Mouse (Mus musculus): ENCODE measurements around the gene Ric8a. TPM values are rescaled to one million over a fixed set of nuclear protein-coding genes. Genes with fewer than 3 reads are reported as not detected.

The Ric8a gene
- polyA plus RNA-seq, 1 experiment from 2014 or later: 110 TPM

DNA sequence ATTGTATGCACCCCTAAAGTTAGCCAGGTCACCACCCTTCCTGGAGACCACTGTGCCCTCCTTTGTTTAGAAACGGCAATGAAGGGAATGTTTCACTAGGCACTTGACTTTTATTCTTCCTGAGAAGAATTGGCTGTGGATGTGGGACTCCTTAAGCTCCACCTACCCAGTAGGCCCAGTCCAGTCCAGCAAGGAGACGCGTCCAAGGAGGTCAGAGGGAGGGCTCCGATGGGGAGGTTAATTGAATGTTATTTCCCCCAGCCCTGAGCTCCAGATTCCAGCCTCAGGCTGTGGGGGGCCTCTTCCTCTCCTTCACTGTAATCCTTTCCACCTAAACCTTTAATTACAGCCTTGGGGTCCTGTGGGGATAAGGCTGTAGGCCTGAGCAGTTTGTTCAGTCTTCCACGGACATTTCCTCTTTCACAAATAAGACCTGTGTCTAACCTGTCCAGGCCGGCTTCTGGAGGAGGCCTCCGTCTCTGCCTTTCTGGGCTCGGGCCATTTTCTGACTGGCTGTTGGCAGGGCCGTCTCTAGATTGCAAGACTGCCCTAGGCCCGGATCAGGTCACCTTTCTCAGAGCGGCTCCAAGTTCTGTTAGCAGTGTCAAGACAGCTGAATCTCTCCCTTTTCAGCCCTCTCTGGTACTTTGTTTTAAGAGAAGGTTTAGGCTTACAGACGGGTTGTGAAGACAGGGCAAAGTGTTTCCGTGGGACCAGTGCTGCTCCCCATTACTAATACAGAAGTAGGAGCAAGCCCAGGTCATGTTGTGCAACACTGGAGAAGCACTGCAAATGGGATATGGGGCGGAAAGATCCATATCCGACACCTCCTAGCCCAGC is 45.5 kb downstream of the Ric8a start:
- Histone ChIP-seq H3K9me3 (no peaks in the 10 kb centered on the region), H3K36me3 (replicated peaks) (peaks cover 14% of the 10 kb centered on the region), H3K4me3 (no peak overlapping the region), H3K27me3 (replicated peaks) (no peaks in the 10 kb centered on the region), H3K9ac (no peak overlapping the region), H3K27ac (no peak overlapping the region), H3K4me2 (no peak overlapping the region), H3K4me1 (no peaks in the 10 kb centered on the region)
- ATAC-seq (replicated peaks): no peak
- WGBS: 77% methylated on average over 15 of the region's 15 CpGs

DNA sequence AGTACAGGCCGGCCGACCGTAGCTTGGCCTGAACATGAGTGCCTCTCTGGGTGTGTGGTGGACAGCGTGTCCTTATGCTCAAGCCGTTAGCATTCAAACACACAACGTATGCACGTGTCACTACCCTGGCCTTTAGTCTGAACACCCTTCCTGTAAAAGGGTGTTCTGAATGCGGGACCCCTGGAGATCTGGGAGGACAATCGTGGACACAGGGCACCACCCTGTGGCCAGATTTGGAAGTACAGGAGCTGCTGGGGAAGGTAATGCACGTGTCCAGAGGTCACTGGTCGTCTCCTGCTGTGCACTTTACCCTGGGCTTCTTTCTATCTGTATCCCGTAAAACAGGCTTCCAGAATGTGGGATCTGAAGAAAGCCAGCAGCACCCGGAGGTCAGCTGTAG is 46.5 kb downstream of the Ric8a start:
- Histone ChIP-seq H3K27ac (no peak overlapping the region), H3K27me3 (replicated peaks) (no peaks in the 10 kb centered on the region), H3K4me3 (no peak overlapping the region), H3K9ac (no peak overlapping the region), H3K36me3 (replicated peaks) (peaks cover 9% of the 10 kb centered on the region; the same call in 1 of the 2 replicates), H3K9me3 (no peaks in the 10 kb centered on the region), H3K4me1 (no peaks in the 10 kb centered on the region), H3K4me2 (no peak overlapping the region)
- 24% methylated on average over 13 of the region's 13 CpGs for WGBS
- ATAC-seq (replicated peaks): peak; percentile 50; the same call in 1 of the 2 replicates

DNA sequence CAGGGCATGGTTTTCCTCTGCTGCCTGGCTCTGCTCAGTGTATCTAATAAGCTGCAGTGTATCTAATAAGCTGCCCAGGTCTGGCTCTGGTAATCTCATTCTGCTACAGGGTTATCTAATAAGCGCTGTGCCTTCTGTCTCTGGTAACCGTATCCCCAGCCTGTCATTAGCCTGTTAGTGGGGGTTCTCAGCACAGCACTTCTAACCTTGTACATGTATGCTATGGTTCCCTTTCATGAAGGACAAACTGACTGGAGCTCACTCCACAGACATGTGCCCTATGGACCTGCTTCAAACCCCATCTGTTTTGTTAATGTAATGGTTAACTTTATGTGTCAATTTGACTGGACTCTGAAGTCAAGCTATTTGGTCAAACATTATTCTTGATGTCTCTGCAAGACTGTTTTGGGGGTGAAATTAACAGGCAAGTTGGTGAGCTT is 48.9 kb downstream of the Ric8a start:
- Histone ChIP-seq H3K9ac (no peak overlapping the region), H3K4me2 (no peak overlapping the region), H3K4me1 (peaks cover 4% of the 10 kb centered on the region), H3K27me3 (replicated peaks) (no peaks in the 10 kb centered on the region), H3K27ac (no peak overlapping the region), H3K9me3 (no peaks in the 10 kb centered on the region), H3K4me3 (no peak overlapping the region), H3K36me3 (replicated peaks) (no peaks in the 10 kb centered on the region)
- 84% methylated on average over 2 of the region's 2 CpGs for WGBS
- no peak for ATAC-seq (replicated peaks)

GRCm38 (mm10) chr7:140907131-140907530 is 50.4 kb downstream of the Ric8a start:
- no peak overlapping the region for H3K4me3 ChIP-seq
- no peak for ATAC-seq (replicated peaks)
- H3K9ac ChIP-seq: no peak overlapping the region; the same call in 1 of the 2 replicates
- no peaks in the 10 kb centered on the region for H3K9me3 ChIP-seq
- H3K4me1 ChIP-seq: peaks cover 4% of the 10 kb centered on the region
- no peak overlapping the region for H3K27ac ChIP-seq
- no peaks in the 10 kb centered on the region for H3K36me3 ChIP-seq (replicated peaks)
- no peak overlapping the region for H3K4me2 ChIP-seq
- 88% methylated on average over 13 of the region's 13 CpGs for WGBS
- no peaks in the 10 kb centered on the region for H3K27me3 ChIP-seq (replicated peaks)

DNA sequence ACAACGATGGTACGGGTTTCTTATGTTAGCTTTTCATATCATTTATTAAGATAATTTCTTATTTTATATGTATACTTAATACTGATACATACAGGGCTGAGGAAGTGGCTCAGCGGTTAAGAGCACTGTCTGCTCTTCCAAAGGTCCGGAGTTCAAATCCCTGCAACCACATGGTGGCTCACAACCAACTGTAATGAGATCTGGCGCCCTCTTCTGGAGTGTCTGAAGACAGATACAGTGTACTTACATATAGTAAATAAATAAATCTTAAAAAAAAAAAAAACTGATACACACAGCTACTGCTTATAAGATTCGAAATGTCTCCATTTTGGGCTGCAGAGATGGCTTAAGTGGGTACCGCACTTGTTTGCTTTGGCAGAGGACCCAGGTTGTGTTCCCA is 50.9 kb downstream of the Ric8a start:
- no peak overlapping the region for H3K4me3 ChIP-seq
- ATAC-seq (replicated peaks): no peak
- no peaks in the 10 kb centered on the region for H3K36me3 ChIP-seq (replicated peaks)
- H3K4me2 ChIP-seq: no peak overlapping the region
- H3K27me3 ChIP-seq (replicated peaks): no peaks in the 10 kb centered on the region
- no peak overlapping the region for H3K27ac ChIP-seq
- peaks cover 4% of the 10 kb centered on the region for H3K4me1 ChIP-seq
- H3K9ac ChIP-seq: no peak overlapping the region
- H3K9me3 ChIP-seq: no peaks in the 10 kb centered on the region
- WGBS: 84% methylated on average over 7 of the region's 7 CpGs

DNA sequence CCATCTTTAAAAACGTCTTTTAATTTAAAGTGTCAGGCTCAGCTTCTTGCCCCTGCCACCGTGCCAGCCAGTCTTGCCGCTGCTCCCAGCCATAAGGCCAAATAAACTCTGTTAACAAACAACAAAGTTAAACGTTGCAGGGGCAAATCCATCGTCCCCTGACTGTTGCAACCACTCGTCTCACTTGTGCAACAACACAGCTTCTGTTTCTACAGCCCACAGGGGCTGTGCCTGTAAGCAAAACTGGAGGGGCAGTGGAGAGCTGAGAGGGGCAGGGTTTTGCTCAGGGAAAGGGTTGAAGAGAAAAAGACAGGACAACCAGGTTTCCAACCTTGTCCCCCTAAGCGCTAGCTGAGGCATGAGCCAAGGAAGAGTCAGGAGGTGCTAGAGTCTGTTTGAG is 51.4 kb downstream of the Ric8a start:
- no peak for ATAC-seq (replicated peaks)
- Histone ChIP-seq H3K36me3 (replicated peaks) (no peaks in the 10 kb centered on the region), H3K27ac (no peak overlapping the region), H3K4me1 (peaks cover 4% of the 10 kb centered on the region), H3K9me3 (no peaks in the 10 kb centered on the region), H3K4me2 (no peak overlapping the region), H3K4me3 (no peak overlapping the region), H3K27me3 (replicated peaks) (no peaks in the 10 kb centered on the region), H3K9ac (no peak overlapping the region)
- 53% methylated on average over 7 of the region's 7 CpGs for WGBS

- 2% methylated on average over 19 of the region's 19 CpGs for WGBS
- Histone ChIP-seq H3K4me1 (peaks cover 4% of the 10 kb centered on the region), H3K4me2 (peak overlapping the region; percentile 75), H3K9ac (no peak overlapping the region; the same call in 1 of the 2 replicates), H3K4me3 (peak overlapping the region; percentile 36), H3K36me3 (replicated peaks) (no peaks in the 10 kb centered on the region), H3K9me3 (no peaks in the 10 kb centered on the region), H3K27me3 (replicated peaks) (no peaks in the 10 kb centered on the region), H3K27ac (no peak overlapping the region)
- peak; percentile 79 for ATAC-seq (replicated peaks)
These were observed 51.9 kb downstream of the Ric8a start for GRCm38 (mm10) chr7:140908634-140909107.

DNA sequence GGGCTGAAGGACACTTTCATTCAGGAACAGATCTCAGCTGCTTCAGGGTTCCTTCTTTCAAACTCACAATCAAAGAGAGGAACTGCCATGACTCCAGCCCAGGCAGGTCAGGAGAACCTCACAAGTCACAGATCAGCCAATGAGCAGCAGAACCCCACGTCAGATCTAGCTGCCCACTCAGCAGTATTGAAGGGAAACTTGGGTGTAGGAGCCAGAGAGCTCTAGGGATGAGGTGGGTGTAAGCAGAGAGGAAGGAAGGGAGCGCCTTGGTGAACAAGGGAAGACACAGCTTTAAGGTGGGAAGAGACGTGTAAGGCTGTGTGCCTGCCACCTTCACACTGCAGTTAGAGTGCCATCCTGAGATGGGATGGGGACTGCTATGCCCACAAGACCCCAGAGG is 55.5 kb downstream of the Ric8a start:
- WGBS: 67% methylated on average over 3 of the region's 3 CpGs
- Histone ChIP-seq H3K36me3 (replicated peaks) (no peaks in the 10 kb centered on the region), H3K4me1 (peaks cover 4% of the 10 kb centered on the region), H3K27me3 (replicated peaks) (no peaks in the 10 kb centered on the region), H3K4me3 (no peak overlapping the region), H3K9ac (no peak overlapping the region), H3K27ac (no peak overlapping the region), H3K9me3 (no peaks in the 10 kb centered on the region), H3K4me2 (no peak overlapping the region)
- no peak for ATAC-seq (replicated peaks)

DNA sequence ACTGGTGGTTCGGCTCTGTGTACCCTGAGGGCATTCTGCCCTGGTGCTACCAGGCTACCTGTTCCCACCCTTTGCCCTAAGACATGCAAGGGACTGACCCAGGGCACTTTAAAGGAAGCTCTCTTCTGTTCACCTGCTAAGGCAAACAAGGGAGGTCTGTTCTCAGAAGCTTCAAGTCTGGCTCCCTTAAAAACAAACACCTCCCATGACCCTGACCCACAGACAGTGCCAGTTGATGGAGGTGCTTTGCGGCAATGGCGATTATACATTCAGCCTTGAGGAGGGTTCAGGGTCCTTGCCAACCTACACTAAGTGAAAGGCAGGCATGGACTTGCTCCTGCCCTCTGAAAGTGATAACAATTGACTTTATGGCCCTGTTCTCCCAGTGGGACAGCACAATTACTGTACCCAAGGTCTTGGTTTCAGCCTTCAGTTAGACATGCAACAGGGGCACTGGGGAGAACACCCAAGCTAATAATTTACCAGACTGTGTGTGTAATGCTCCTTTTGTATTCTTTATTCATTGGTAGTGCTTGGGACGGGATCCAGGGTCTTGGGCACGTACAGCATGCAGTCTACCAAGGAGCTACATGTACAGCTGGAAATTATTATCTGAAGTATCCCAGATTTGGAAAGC is 56.2 kb downstream of the Ric8a start:
- no peak overlapping the region for H3K4me3 ChIP-seq
- 83% methylated on average over 5 of the region's 5 CpGs for WGBS
- no peak overlapping the region for H3K4me2 ChIP-seq
- ATAC-seq (replicated peaks): no peak
- no peak overlapping the region for H3K9ac ChIP-seq
- no peak overlapping the region for H3K27ac ChIP-seq
- no peaks in the 10 kb centered on the region for H3K9me3 ChIP-seq
- H3K27me3 ChIP-seq (replicated peaks): no peaks in the 10 kb centered on the region
- peaks cover 4% of the 10 kb centered on the region for H3K4me1 ChIP-seq
- H3K36me3 ChIP-seq (replicated peaks): no peaks in the 10 kb centered on the region

Other genes with a start within 250 kb of the Ric8a start
- not detected in 2 replicates for gene Olfr61, start 228.0 kb upstream of the Ric8a start, polyA plus RNA-seq (2015; fragmentation: Nextera tagmentation; extraction: Ambion mirVana)
- gene Olfr53, start 210.5 kb upstream of the Ric8a start, polyA plus RNA-seq (2015; fragmentation: Nextera tagmentation; extraction: Ambion mirVana): not detected in 2 replicates
- not detected in 2 replicates for gene Olfr539, start 197.0 kb upstream of the Ric8a start, polyA plus RNA-seq (2015; fragmentation: Nextera tagmentation; extraction: Ambion mirVana)
- not detected in 2 replicates for gene Olfr45, start 175.0 kb upstream of the Ric8a start, polyA plus RNA-seq (2015; fragmentation: Nextera tagmentation; extraction: Ambion mirVana)
- not detected in 2 replicates for gene Olfr541, start 159.7 kb upstream of the Ric8a start, polyA plus RNA-seq (2015; fragmentation: Nextera tagmentation; extraction: Ambion mirVana)
- gene Cyp2e1, start 93.2 kb upstream of the Ric8a start, polyA plus RNA-seq (2015; fragmentation: Nextera tagmentation; extraction: Ambion mirVana): not detected in 2 replicates
- 0.45 and 0.55 TPM in 2 replicates for gene Syce1, start 69.1 kb upstream of the Ric8a start, polyA plus RNA-seq (2015; fragmentation: Nextera tagmentation; extraction: Ambion mirVana)
- 34.1 and 36.5 TPM in 2 replicates for gene Zfp941, start 34.8 kb upstream of the Ric8a start, polyA plus RNA-seq (2015; fragmentation: Nextera tagmentation; extraction: Ambion mirVana)
- 0.38 TPM in 1 of 2 replicates, not detected in the other for gene Urah, start 21.9 kb upstream of the Ric8a start, polyA plus RNA-seq (2015; fragmentation: Nextera tagmentation; extraction: Ambion mirVana)
- not detected in 2 replicates for gene Scgb1c1, start 11.4 kb upstream of the Ric8a start, polyA plus RNA-seq (2015; fragmentation: Nextera tagmentation; extraction: Ambion mirVana)
- not detected in 2 replicates for gene Odf3, start 9.2 kb upstream of the Ric8a start, polyA plus RNA-seq (2015; fragmentation: Nextera tagmentation; extraction: Ambion mirVana)
- gene Gm45785, start 626 bp upstream of the Ric8a start, polyA plus RNA-seq (2015; fragmentation: Nextera tagmentation; extraction: Ambion mirVana): 0.23 and 0.36 TPM in 2 replicates
- gene Bet1l, start 620 bp downstream of the Ric8a start, polyA plus RNA-seq (2015; fragmentation: Nextera tagmentation; extraction: Ambion mirVana): 41.1 and 46.2 TPM in 2 replicates
- 279 and 282 TPM in 2 replicates for gene Psmd13, start 25.0 kb downstream of the Ric8a start, polyA plus RNA-seq (2015; fragmentation: Nextera tagmentation; extraction: Ambion mirVana)
- 54.0 and 55.5 TPM in 2 replicates for gene Sirt3, start 25.4 kb downstream of the Ric8a start, polyA plus RNA-seq (2015; fragmentation: Nextera tagmentation; extraction: Ambion mirVana)
- not detected in 2 replicates for gene Cox8b, start 43.5 kb downstream of the Ric8a start, polyA plus RNA-seq (2015; fragmentation: Nextera tagmentation; extraction: Ambion mirVana)
- 0.56 and 0.63 TPM in 2 replicates for gene Nlrp6, start 63.9 kb downstream of the Ric8a start, polyA plus RNA-seq (2015; fragmentation: Nextera tagmentation; extraction: Ambion mirVana)
- gene Pgghg, start 84.4 kb downstream of the Ric8a start, polyA plus RNA-seq (2015; fragmentation: Nextera tagmentation; extraction: Ambion mirVana): 6.2 and 8.4 TPM in 2 replicates
- 0.65 and 1.1 TPM in 2 replicates for gene Ifitm5, start 93.3 kb downstream of the Ric8a start, polyA plus RNA-seq (2015; fragmentation: Nextera tagmentation; extraction: Ambion mirVana)
- not detected in 2 replicates for gene Gm45717, start 99.0 kb downstream of the Ric8a start, polyA plus RNA-seq (2015; fragmentation: Nextera tagmentation; extraction: Ambion mirVana)
- gene Ifitm2, start 99.0 kb downstream of the Ric8a start, polyA plus RNA-seq (2015; fragmentation: Nextera tagmentation; extraction: Ambion mirVana): 135 and 145 TPM in 2 replicates
- gene Ifitm1, start 110.3 kb downstream of the Ric8a start, polyA plus RNA-seq (2015; fragmentation: Nextera tagmentation; extraction: Ambion mirVana): 14.9 and 18.8 TPM in 2 replicates
- 40.9 and 59.9 TPM in 2 replicates for gene Ifitm3, start 153.8 kb downstream of the Ric8a start, polyA plus RNA-seq (2015; fragmentation: Nextera tagmentation; extraction: Ambion mirVana)
- gene Ifitm6, start 161.0 kb downstream of the Ric8a start, polyA plus RNA-seq (2015; fragmentation: Nextera tagmentation; extraction: Ambion mirVana): 0.99 and 1.4 TPM in 2 replicates
- not detected in 2 replicates for gene Gm17387, start 172.2 kb downstream of the Ric8a start, polyA plus RNA-seq (2015; fragmentation: Nextera tagmentation; extraction: Ambion mirVana)
- gene B4galnt4, start 204.1 kb downstream of the Ric8a start, polyA plus RNA-seq (2015; fragmentation: Nextera tagmentation; extraction: Ambion mirVana): 59.2 and 64.1 TPM in 2 replicates
- gene Pkp3, start 221.3 kb downstream of the Ric8a start, polyA plus RNA-seq (2015; fragmentation: Nextera tagmentation; extraction: Ambion mirVana): 0.84 TPM in 1 of 2 replicates, not detected in the other
- 2.3 and 2.7 TPM in 2 replicates for gene Sigirr, start 243.6 kb downstream of the Ric8a start, polyA plus RNA-seq (2015; fragmentation: Nextera tagmentation; extraction: Ambion mirVana)